Mouse (Mus musculus) c-Kit-positive CD71-negative TER-119-negative erythroid progenitor cells, embryonic 14.5 days (primary cell): ENCODE measurements around the gene Pdzrn4.

Experiments used
- DNase-seq: peaks from one replicate; pipeline ENCODE4 v3.0.0-alpha.2; 2013; ENCODE audit warnings: low read depth

Pdzrn4 gene

GRCm38 (mm10) chr15:92500276-92500838 lies 103.7 kb downstream of the Pdzrn4 start:
- DNase-seq, result no peak

GRCm38 (mm10) chr15:92502797-92503196 lies 106.1 kb downstream of the Pdzrn4 start:
- no peak for DNase-seq

- DNase-seq, result no peak
Observed at GRCm38 (mm10) chr15:92509372-92509771, 112.7 kb downstream of the Pdzrn4 start.

DNA sequence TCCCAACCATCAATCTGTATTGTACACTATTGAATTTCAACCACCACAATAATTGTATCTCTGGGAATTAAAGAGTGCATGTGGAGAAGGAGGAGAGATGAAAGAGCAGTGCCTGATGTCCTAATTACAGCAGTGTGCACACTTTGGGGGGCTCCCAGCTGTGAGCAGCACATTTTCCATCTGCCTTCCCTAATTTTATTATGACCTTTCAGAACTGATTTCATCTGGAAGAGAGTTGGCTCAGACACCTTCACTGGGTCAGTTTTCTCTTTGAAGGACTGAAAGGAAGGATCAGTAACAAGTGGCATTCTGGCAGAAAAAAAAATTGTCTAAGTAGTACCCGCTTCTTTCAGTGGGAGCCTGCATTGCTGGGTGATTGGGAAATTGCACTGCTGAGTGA lies 119.0 kb downstream of the Pdzrn4 start:
- no peak for DNase-seq

DNA sequence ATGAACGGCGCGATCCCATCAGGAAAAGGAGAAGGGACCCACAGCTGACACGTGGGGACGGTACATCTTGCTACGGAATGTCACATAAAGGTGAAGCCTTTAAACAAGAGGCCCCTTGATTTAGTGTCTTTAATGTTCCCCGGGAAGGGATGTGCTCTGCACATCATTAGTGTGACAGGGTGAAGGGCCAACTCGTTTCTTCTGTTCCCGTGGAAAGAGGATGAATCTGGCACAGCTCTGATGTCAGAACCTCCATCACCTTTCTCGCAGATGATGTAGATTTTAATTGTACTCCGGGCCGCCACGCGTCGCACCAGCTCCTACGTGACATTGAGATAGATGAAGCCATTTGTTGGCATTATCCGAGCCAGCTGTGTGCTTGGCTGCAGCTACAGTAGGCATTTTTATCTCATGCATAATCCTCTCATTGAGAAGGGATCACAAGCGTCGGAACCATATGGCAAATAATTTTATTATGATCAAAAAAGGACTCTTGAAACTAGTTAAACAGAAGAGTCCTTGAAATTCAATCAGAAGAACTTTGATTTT lies 124.1 kb downstream of the Pdzrn4 start:
- DNase-seq, result no peak

- no peak for DNase-seq
Observed at GRCm38 (mm10) chr15:92521686-92522085, 125.0 kb downstream of the Pdzrn4 start.

GRCm38 (mm10) chr15:92524917-92525316 lies 128.2 kb downstream of the Pdzrn4 start:
- no peak for DNase-seq

GRCm38 (mm10) chr15:92525416-92525815 lies 128.7 kb downstream of the Pdzrn4 start:
- DNase-seq, result no peak

GRCm38 (mm10) chr15:92526731-92527130 lies 130.1 kb downstream of the Pdzrn4 start:
- peak; percentile 8 for DNase-seq

GRCm38 (mm10) chr15:92543252-92543651 lies 146.6 kb downstream of the Pdzrn4 start:
- DNase-seq, result no peak

DNA sequence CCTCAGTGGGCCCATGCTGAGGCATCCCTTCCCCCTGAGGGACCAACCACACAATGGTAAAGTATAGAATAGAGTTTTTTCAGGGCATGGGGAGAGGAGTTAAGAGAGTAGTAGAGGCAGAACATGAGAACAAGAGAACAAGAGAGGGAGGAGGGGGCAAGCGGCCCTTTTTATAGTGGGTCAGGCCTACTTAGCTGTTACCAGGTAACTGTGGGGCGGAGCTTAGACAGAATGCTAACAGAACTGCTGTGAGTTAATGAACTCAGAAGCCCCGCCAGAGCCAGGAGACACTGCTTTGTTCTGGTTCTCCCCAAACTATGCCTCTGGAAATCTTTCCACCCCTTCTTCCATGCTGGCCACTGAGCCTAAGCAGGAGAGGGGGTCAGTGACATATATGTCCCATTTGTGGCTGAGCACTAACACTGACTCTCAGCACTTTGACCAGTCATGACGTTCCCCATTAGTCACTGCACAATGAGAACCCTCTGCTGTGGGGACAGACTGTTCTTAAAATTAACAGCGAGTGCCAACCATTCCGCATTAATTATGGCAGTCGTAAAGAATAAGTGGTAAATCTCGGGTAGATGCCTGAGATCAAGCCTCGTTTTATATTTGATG lies 150.7 kb downstream of the Pdzrn4 start:
- no peak for DNase-seq

DNA sequence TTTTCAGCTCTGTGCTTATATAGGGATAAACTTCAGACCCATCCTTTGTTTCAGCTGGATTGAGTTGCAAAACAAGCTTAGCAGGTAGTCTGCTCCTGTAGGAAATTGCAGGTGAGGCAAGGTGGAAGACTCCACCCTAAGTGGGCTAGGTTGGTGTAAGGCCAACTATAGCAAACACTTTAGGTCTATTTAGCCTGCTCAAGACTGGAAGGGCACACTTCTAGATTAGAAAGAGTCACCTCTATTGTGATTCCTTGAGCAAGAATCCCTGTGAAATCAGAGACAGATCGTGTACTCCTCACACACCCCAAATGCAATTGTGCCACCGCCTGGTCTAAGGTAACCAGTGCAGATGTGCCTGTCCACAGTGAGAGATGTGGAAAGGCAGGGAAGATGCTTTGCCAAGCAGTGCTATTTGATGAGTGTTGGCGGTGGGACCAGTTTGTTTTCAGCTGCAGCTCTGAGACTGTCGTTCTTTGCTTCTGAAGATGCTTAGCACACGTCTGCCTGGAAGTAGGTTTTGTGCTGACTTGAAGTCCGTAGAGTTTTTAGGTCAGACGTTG lies 158.4 kb downstream of the Pdzrn4 start:
- DNase-seq, result no peak

DNA sequence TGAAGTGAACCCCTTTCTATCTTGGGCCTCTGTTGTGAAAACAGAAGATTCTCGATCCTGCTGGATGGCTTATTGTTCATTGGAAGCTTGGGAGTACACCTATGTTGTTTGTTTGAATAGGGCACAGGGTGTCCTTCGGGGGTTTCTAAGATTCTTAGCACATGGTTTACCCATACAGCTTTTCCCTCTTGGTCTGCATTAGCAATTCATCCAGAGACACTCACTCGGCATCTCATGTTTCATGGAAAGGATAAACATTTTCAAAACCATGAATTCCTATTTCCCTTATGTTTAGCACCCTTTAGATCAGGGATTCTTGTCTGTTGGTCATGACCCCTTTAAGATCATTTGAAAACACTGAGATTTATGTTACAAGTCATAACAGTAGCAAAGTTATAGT lies 159.0 kb downstream of the Pdzrn4 start:
- DNase-seq, result no peak

DNA sequence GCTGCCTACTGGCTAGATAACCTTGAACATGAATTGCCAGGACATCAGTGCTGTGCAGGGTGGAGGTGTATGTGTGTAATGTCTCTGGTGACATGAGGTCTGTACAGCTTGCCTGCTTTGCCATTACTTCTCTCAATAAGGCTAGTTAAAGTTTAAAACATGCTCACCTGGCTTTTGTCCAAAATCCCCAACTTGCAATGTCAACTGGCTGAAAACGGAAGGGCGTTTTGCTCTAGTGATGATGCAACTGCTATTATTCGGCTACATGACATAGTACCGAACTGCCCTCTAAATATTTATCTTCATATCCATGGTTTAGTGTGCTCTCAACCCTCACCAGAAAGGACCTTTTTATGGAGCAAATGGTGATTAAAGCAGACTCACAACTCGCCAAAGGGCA lies 161.9 kb downstream of the Pdzrn4 start:
- DNase-seq, result no peak

DNA sequence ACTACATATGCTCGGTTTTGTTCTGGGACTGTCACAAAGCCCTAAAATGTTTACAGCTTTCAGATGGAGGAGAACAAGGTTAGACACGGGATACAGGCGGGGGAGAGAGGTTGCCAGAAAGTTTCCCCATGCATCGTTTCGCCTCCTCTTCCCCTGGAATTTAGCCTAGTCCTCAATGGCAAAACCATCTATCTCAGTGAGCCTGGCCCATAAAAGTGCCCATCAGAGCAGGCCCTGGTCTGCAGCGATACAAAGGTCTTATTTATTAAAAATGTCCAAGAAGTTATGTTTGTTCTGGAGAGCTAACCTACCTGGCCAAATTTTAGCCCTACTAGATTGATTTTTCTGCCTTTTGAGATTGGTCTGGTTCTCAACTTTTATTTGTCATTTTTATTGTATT lies 165.5 kb downstream of the Pdzrn4 start:
- no peak for DNase-seq

DNA sequence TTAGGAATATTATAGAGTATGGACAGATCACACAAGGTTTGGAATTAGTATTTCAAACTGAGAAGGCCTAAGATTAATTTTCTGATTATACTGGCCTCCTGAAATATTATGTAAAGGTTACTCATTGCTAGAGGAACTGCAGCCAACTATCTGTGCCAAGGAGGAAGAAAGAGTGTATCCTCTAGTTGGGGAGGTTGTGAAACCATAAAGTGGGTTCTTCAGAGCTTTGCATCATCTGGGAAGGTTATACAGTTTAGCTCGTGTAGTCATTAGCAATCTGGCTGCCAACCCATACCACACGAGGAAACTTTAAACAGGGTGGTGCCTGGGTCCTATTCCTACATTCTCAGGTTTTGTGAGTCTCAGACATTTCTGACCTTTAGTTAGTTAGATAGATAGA lies 166.9 kb downstream of the Pdzrn4 start:
- no peak for DNase-seq

- DNase-seq, result no peak
Observed at GRCm38 (mm10) chr15:92570526-92571243, 174.0 kb downstream of the Pdzrn4 start.

DNA sequence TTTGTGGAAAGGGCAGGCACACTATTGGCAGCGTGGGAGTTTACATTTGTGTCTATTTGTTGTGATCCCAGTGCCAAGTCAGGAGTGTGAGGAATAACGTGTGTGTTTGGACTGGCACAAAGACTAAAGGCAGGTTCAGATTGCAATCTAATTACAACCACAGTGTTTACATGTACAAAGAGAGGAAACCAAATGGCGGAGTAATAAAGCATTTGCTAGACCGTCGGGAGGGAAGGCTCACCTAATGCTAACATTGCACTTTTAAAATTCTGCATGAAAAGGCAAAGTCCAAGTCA lies 174.5 kb downstream of the Pdzrn4 start:
- DNase-seq, result no peak

GRCm38 (mm10) chr15:92577476-92577875 lies 180.8 kb downstream of the Pdzrn4 start:
- no peak for DNase-seq

DNA sequence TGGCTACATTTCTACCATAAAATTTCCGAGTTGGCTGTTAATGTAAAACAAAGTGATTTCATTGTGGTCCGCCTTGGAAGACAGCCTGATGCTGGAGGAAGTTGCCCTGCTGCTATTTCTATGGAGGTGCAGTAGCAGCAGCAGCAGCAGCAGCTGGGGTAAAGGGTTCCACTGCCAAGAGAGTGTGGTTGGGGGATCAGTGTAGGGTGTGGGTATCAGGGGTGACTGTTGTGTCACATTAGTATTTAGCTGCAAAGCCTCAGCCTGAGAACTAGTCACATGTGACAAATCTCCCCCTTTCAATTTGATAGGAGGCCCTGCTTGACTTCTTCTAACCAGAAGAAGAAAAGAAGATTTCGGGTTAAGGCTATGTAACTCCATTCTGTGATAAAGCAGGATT lies 183.5 kb downstream of the Pdzrn4 start:
- DNase-seq, result no peak

DNA sequence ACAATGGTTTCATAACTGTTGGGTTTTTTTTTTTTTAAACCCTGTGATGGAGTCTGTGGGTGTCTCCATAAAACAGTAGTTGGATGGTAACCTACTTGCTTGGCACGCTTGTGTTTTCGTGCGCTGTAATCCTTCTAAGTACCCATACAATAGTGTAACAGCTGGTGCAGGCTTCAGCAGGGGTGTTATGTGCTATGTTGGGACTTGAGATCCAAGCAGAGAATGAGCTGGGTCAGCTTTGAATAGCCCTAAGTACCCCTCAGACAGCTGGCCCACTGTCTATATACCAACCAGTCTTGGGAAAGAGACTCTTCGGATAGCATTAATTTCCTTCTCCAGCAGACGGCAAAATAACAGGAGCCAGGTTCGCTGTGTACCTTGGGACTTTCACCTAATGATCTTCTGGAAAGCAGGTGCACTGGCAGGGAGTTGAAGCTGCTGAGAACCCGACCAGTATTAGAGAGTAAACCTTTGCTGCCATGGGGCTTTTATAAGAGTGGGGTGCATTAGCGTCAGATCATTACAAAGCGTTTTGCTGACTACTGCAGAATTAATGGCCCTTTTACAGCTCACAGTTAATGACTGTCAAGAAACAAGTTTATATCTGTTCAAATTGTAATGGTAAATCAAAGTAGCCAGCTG lies 184.2 kb downstream of the Pdzrn4 start:
- no peak for DNase-seq

DNA sequence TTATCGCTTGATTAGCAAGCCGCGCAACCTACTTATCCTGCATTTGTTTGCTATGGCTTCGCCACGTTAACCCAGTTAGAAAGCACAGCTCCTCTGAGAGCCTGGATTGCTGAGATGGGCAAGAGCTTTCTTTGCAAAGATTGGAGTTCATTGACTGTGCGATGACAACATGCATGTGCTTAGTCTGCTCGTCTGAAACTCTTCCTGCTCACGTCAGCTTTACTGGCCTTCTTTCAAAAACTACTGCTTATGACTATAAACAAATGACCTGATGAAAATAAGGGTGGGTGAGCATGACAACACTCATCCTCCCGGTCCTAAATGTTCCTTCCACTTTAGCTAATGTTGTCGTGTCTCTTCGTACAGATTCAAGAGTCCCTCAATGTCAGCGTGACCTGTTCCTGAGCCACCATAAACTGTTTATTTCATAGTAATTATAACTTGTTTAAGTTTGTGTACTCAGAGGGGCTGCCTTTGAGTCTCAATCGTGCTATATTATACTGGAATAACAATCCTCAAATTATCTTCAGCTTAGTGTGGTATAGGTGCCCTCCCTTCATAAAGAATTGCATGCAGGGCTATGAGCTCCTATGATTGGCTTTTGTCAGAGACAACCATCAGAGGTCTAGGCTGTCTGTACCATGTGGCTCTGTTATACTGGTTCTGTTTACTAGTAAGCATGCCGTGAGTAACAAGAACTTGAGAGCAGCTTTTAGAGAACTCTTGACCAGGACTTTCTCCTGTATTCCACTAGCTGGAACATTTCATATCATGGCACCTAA lies 187.9 kb downstream of the Pdzrn4 start:
- DNase-seq, result no peak
